Mouse (Mus musculus): ENCODE measurements at regions not wholly inside any gene's neighbourhood (a gene's known extent, or its start where the extent isn't known, plus 50 kb on each side); places are given as distances from the start of the nearest gene placed in this dataset.

DNA sequence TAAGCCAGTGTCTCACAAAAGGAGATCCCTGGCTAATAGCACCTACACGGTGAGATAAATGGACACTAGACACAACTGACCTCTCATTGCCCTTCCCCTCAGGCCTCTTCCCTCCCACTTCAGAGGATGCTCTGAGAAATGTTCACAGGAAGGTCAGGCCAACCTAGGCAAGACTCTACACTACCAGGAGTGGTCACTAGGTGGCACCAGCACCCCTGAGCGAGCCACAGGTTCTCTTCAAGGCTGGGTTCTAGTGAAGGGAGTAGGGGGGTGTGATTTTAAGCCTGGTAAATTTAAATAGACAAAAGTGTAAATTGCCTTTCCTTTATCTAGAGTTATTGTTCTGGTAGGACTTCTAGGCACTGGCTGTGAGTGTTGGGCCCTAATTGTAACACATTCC is 76.0 kb upstream of the Insig1 start:
- TF ChIP-seq CTCF (IDR thresholded peaks at IDR 0.05; ENCODE audit: low read depth, low read length): peak; percentile 94
- no peak for TF ChIP-seq POLR2A (IDR thresholded peaks at IDR 0.05; ENCODE audit: borderline replicate concordance, low read depth, low read length)
